Mouse (Mus musculus) ES-E14 (cell line): ENCODE data around the gene Hfe. TPM values are rescaled to one million over a fixed set of nuclear protein-coding genes. Genes with fewer than 3 reads are reported as not detected.
A peak's percentile ranks its signal among the peaks of the same experiment; 100 is the strongest.

ENCODE experiments used
- DNase-seq: peaks from one replicate; pipeline ENCODE4 v3.0.0-alpha.2; 2013; ENCODE audit warnings: low read depth, low spot score
- H3K27ac ChIP-seq: 2 replicates; pipeline ENCODE4 v1.5.1; 2012; ENCODE audit warnings: low read depth, mild to moderate bottlenecking, low read length, moderate library complexity, mixed read lengths; ENCODE audit not compliant: poor library complexity, insufficient read depth, severe bottlenecking
- H3K36me3 ChIP-seq: 2 replicates; pipeline ENCODE4 v1.6.1; 2012; ENCODE audit warnings: mild to moderate bottlenecking, low read length, moderate library complexity, mixed read lengths; ENCODE audit not compliant: control insufficient read depth, poor library complexity, insufficient read depth, severe bottlenecking
- H3K4me1 ChIP-seq, 2 experiments: fragments of 150-350 bp in 1 of 2; sonication (generic) in 1 of 2; 2 replicates each; pipeline ENCODE4 v1.6.1; 2012; ENCODE audit warnings: low read length in 2 of 2, mild to moderate bottlenecking in 1 of 2, mixed read lengths in 1 of 2; ENCODE audit not compliant: control insufficient read depth in 2 of 2, insufficient read depth in 2 of 2, poor library complexity in 1 of 2
- H3K4me3 ChIP-seq, 2 experiments: fragments of 150-350 bp in 1 of 2; sonication (generic) in 1 of 2; 2 replicates each; pipeline ENCODE4 v1.5.1; 2012; ENCODE audit warnings: low read length in 2 of 2, low read depth in 1 of 2, mild to moderate bottlenecking in 1 of 2, mixed read lengths in 1 of 2; ENCODE audit not compliant: insufficient read depth in 1 of 2, poor library complexity in 1 of 2, severe bottlenecking in 1 of 2
- H3K9ac ChIP-seq: 2 replicates; pipeline ENCODE4 v1.6.1; 2012; ENCODE audit warnings: low read depth, mild to moderate bottlenecking, low read length, mixed read lengths; ENCODE audit not compliant: poor library complexity, insufficient read depth, severe bottlenecking
- H3K9me3 ChIP-seq: fragments of 150-350 bp; sonication (generic); 2 replicates; pipeline ENCODE4 v1.6.1; 2012; ENCODE audit warnings: low read depth, mild to moderate bottlenecking, low read length; ENCODE audit not compliant: control insufficient read depth, insufficient read depth
- CHD2 ChIP-seq: IDR thresholded peaks from 2 replicates; pipeline ENCODE4 v1.6.1; 2014; ENCODE audit warnings: mild to moderate bottlenecking, low read depth, low read length, inconsistent platforms
- HCFC1 ChIP-seq: IDR thresholded peaks from 2 replicates; pipeline ENCODE4 v1.6.1; 2012; ENCODE audit warnings: low read length, inconsistent platforms, borderline replicate concordance; ENCODE audit not compliant: insufficient read depth
- MAFK ChIP-seq: IDR thresholded peaks from 2 replicates; pipeline ENCODE4 v1.6.1; 2014; ENCODE audit warnings: mild to moderate bottlenecking, low read depth, low read length, inconsistent platforms; ENCODE audit not compliant: insufficient read depth
- ZC3H11A ChIP-seq: IDR thresholded peaks from 2 replicates; pipeline ENCODE4 v1.6.1; 2012; ENCODE audit warnings: low read depth, mild to moderate bottlenecking, inconsistent platforms, low read length, borderline replicate concordance
- ZNF384 ChIP-seq: IDR thresholded peaks from 2 replicates; pipeline ENCODE4 v1.6.1; 2012; ENCODE audit warnings: low read depth, low read length, inconsistent platforms
- in situ Hi-C, 2 experiments: fragments of 600-800 bp; cut with MboI; formaldehyde crosslinking; loops; one replicate each; pipeline ENCODE4 v1.15.1; 2025; ENCODE audit warnings: low sequenced_read_pairs in 2 of 2, inconsistent platforms in 1 of 2; ENCODE audit not compliant: unreplicated experiment in 2 of 2
- total RNA-seq: library from RNA; depleted of rRNA; stranded (reverse); fragments of 300-350 nt; gene quantifications from 2 replicates; pipeline ENCODE4 v1.2.3, GENCODE M21; 2012

Gene Hfe
- total RNA-seq, 1 experiment: 1.5 TPM

- no peaks in the 10 kb centered on the region for H3K9me3 ChIP-seq
- H3K36me3 ChIP-seq: no peaks in the 10 kb centered on the region
- H3K27ac ChIP-seq: no peak overlapping the region; the same call in 1 of the 2 replicates
- no peak for DNase-seq
- TF ChIP-seq ZNF384 (no peak), MAFK (no peak), ZC3H11A (no peak), HCFC1 (no peak), CHD2 (no peak)
- in situ Hi-C loops: loop anchor here in 1 of 2 experiments (25.0 kb wide), 1 partner anchor 1662 kb away; the partner anchor contains the start of genes Hist1h2ag, Hist1h2ah, Hist1h2bj and Hist1h2bk
- peaks cover 0 to 6% of the 10 kb centered on the region in 2 experiments; a peak in 1 of 4 replicates for H3K4me1 ChIP-seq
- H3K4me3 ChIP-seq: no peak overlapping the region
- H3K9ac ChIP-seq: no peak overlapping the region; the same call in 1 of the 2 replicates
Observed at GRCm38 (mm10) chr13:23698996-23699395, 11.7 kb downstream of the Hfe start.

- in situ Hi-C loops: loop anchor here in 1 of 2 experiments (25.0 kb wide), 1 partner anchor 1661 kb away; the partner anchor contains the start of genes Hist1h2ag, Hist1h2ah, Hist1h2bj and Hist1h2bk
- H3K4me3 ChIP-seq: peak within 1 kb of the TSS; percentile 49 to 61
Observed at GRCm38 (mm10) chr13:23698300-23698693, 12.4 kb downstream of the Hfe start, which contains the start of gene Hist1h4c. Gene Hist1h4c, minus strand, starts transcription at chr13:23698454.

DNA sequence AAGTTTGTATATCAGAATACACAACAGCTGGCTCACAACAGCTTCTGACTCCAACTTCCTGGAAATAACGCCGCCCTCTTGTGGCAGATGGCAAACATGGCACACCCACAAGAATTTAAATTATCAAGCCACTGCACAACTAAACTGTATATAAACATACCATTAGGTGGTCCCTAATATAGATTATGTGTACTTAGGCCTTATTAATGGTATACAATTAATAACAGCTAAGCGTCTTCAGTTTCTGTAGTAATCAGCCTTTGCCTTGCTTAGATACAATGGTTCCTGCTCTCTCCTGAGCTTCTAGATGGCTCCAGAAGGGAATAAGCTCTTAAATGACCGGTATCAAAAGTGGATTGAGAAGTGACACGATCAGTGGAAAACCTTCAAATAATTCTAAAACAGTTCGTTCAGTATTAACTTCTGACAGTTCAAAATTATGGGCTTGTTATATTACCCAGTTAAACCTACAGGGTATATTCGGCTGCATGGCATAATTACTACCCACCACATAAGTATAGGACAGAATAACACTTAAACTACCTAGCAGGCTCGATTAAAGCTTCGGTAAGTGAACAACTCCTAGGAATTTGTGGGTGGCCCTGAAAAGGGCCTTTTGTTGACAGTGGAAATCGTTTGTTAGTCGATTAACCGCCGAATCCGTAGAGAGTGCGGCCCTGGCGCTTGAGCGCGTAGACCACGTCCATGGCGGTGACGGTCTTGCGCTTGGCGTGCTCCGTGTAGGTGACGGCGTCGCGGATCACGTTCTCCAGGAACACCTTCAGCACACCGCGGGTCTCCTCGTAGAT lies 13.0 kb downstream of the Hfe start:
- TF ChIP-seq ZC3H11A: 0 out of 2 replicates have a peak, but pooled peaks have one; percentile 11
- TF ChIP-seq HCFC1: no peak; the same call in 1 of the 2 replicates
- Histone ChIP-seq H3K9me3 (no peaks in the 10 kb centered on the region; the same call in 1 of the 2 replicates), H3K9ac (peak overlapping the region; percentile 61; the same call in 1 of the 2 replicates), H3K4me1 (peaks cover 0 to 6% of the 10 kb centered on the region in 2 experiments; a peak in 1 of 4 replicates), H3K27ac (peak overlapping the region; percentile 44; the same call in 1 of the 2 replicates), H3K36me3 (no peaks in the 10 kb centered on the region), H3K4me3 (peak overlapping the region; percentile 49 to 61)
- in situ Hi-C loops: loop anchor here in 1 of 2 experiments (25.0 kb wide), 1 partner anchor 1660 kb away; the partner anchor contains the start of genes Hist1h2ag, Hist1h2ah, Hist1h2bj and Hist1h2bk
- peak; percentile 65 for DNase-seq

More at GRCm38 (mm10) chr13:23698300-23698693, 12.4 kb downstream of the Hfe start, which contains the start of gene Hist1h4c:
- H3K36me3 ChIP-seq: no peaks in the 10 kb centered on the region
- DNase-seq: peak; percentile 99
- no peaks in the 10 kb centered on the region for H3K9me3 ChIP-seq
- TF ChIP-seq CHD2 (no peak), ZNF384 (no peak), HCFC1 (peak; percentile 37; the same call in 1 of the 2 replicates), ZC3H11A (no peak)
- peak within 1 kb of the TSS; percentile 44; the same call in 1 of the 2 replicates for H3K27ac ChIP-seq
- peaks cover 0 to 6% of the 10 kb centered on the region in 2 experiments; a peak in 1 of 4 replicates for H3K4me1 ChIP-seq
- peak within 1 kb of the TSS; percentile 61 for H3K9ac ChIP-seq

DNA sequence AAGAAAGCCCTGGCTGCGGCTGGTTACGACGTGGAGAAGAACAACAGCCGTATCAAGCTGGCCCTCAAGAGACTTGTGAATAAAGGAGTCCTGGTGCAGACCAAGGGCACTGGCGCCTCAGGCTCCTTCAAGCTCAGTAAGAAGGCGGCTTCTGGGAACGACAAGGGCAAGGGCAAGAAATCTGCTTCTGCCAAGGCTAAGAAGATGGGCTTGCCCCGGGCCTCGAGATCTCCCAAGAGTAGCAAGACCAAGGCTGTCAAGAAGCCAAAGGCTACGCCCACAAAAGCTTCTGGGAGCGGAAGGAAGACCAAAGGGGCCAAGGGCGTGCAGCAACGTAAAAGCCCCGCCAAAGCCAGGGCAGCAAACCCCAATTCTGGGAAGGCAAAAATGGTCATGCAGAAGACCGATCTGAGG lies 14.6 kb downstream of the Hfe start:
- DNase-seq: no peak
- TF ChIP-seq HCFC1 (no peak), CHD2 (no peak), ZNF384 (no peak), ZC3H11A (no peak), MAFK (no peak)
- H3K27ac ChIP-seq: no peak overlapping the region
- 0 out of 4 replicates have a peak overlapping the region, but pooled peaks of 1 of the 2 experiments have one; percentile 4 for H3K4me3 ChIP-seq
- H3K36me3 ChIP-seq: no peaks in the 10 kb centered on the region
- no peaks in the 10 kb centered on the region; the same call in 1 of the 2 replicates for H3K9me3 ChIP-seq
- peaks cover 0 to 6% of the 10 kb centered on the region in 2 experiments; a peak in 1 of 4 replicates for H3K4me1 ChIP-seq
- in situ Hi-C loops: loop anchor here in 1 of 2 experiments (25.0 kb wide), 1 partner anchor 1659 kb away; the partner anchor contains the start of genes Hist1h2ag, Hist1h2ah, Hist1h2bj and Hist1h2bk
- peak overlapping the region; percentile 18; the same call in 1 of the 2 replicates for H3K9ac ChIP-seq
